Mouse (Mus musculus) kidney, adult 11 months (tissue): ENCODE data around the gene Cnmd.

ENCODE experiments used
- DNase-seq: peaks from one replicate; pipeline ENCODE4 v3.0.0; 2022

Cnmd gene

DNA sequence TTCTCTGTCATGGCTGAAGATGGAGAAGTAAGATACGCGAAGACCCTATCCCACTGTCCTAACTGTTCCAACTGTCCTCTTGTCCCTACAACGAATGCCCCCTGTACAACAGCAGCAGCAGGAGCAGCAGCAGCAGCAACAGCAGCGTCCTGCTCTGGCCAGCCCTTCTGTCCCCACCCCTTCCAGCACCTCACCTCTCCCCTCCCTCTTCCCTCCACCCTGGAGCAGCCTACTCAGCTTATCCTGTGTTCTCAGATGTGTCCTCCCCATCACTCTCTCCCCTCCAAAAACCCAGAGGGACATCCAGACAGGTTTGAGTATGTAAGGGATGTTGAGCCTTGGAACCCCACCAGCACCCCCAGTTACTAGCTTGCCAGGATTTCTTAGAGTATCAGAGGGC, at the start of gene Cnmd:
TSS of gene Cnmd (minus strand) at position 170 of the 400 bp plus-strand sequence.
- DNase-seq, result no peak

GRCm38 (mm10) chr14:79711301-79711700, 49.3 kb upstream of the Cnmd start:
- no peak for DNase-seq

DNA sequence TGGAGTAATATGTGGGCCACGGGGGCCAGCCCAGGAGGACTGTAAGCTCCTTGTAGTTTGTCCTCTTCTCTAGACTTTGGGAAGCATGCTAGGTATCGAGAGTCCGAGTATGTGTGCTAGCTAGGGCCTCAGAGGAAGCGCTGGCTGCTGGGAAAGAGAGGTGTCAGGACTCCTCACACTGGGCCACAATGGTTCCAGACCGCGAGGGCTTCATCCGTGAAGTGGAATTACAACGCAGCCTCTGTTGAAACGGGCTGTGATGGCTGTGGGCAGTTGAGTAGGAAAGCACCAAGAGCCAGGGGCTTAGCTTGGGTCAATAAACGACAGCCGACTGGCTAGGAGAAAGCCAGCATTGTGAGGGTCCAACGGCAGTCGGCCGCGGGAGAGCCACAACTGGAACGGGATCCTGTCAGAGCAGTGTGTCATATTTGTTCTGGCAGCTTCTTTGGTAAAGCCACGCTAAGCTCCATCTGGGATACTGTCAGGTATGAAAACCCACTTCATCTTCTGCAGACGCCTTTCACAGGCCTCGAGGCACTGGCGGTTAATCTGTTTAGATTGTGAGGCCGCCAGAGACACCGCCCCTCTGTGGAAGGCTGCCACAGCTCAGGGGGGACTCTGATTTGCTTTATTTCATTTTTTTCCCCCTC, 41.7 kb upstream of the Cnmd start:
- DNase-seq, result no peak

DNA sequence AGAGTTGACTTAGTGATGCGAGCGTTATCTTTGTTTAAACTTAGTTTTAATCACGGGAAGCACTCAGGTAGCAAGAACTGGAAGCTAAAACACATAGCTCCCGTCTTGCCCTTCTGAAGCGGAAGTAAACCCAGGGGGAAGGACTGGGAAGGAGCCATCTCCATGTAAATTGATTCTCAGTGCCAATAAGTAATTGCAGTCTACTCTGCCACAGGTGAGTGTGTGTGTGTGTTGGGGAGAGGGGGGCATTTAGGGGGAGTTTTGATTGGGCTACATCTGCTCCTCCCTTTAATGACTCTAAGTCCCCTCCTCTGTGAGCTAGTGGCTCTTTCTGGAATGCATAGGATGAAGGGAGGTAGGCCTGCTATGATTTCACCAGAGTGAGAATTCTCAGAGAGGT, 39.6 kb upstream of the Cnmd start:
- no peak for DNase-seq

DNA sequence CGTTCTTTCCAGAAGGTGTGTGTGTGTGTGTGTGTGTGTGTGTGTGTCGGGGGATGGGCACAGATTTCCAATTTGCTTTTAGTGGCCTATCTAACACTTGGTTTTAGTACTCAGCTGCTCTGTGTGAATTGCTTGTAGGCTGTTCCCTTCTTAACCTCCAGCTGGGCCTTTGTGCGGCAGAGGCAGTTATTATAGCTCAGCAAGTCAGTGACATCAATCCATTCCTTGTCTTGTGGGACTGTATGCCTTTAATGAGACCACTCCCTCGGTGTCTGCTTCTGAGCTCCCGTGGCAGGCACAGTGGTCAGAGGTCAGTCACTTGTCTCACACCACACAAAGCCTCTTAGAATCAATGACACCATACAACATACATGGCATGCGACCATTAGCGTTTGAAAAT, 39.1 kb upstream of the Cnmd start:
- no peak for DNase-seq

DNA sequence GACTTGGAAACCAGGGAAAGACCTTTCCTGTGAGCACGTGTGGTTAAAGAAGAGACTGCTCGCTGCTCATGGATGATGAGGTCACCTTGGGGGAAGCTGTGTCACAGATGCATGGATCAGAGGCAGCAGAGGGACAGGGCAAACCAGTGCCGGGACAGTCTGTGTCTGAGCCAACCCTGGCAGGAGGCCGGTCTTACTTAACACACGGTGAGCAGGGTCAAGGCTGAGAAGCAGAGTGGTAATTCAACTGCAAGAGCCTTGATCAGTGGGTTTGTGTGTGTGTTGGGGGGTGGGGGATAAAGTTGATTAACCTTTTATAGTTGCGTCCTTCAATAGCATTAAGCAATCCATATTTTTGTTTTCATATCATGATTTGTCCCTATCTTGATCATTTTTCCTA, 37.4 kb upstream of the Cnmd start:
- DNase-seq, result no peak

GRCm38 (mm10) chr14:79690068-79690844, 28.3 kb upstream of the Cnmd start:
- no peak for DNase-seq

GRCm38 (mm10) chr14:79680652-79681051, 18.7 kb upstream of the Cnmd start:
- DNase-seq, result no peak

- no peak for DNase-seq
Observed at GRCm38 (mm10) chr14:79677891-79678687, 16.1 kb upstream of the Cnmd start.

DNA sequence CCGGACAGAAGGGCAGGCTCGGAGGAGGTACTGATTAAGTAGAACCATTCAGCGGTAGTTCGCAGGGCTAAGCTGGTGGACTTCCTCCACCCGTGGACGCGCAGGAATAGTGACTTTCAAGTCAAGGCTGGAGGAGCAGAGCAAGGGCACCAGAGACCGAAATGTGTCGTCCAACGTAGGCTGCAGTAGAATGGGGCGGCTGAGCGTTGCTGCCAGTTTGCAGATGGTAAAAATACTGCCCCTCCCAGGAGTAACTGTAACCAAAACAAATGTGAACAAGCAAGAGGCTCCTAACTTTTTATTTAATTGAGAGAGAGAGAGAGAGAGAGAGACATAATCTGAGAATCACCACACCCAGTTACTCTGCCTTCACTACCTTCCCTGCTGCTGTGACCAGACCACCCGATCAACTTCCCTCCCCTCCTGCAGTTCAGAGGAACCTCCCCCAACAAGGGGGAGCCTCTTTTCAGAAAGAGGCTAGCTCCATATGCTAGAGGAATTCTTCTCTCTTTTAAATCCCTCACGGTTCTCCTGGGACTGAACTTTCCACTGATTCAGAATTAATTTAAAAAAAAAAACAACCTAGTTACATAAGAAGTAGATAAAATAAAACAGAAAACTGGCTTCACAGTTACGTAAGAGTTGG, 15.3 kb upstream of the Cnmd start:
- DNase-seq, result no peak

DNA sequence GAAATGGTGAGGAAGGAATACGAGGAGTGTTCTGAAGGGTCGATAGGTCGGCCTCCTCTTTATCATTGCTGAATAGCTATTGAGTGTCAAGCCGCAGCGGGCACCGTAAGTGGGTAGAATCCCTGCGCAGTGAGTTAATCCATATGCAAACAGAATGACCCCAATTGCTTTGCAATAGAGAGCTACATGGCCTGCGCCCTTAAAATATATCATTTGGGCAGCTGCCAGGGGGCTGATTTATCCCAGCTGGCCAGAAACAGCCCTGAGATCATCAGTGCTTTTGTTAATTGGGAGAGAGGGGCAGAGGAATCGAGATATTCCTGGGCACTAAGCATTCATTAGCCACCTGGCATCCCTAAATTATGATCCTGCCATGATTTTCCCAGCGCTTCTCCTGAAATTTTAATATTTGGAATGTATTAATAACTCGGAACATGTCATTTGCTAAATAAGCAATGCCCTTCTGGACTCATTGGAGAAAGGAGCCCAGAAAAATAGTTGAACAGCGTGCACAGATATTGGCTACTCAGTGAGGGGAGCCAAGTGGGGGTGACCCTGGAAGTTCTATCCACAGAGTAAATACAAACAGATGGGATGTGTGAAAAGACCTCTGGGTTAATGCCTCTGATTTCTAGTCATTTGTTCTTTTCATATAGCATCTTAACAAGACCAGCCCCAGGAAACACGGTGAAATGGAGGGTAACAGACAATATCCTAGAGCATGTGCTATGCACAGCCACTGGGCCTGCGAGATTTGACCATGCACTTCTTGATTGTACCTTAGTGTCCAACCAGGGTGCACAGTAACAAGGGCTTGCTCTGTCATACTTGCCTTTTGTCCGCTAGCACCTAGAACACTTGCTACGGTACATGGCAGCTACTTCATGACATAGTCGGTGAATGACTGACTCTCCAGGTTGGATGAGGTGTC, 11.4 kb upstream of the Cnmd start:
- no peak for DNase-seq

DNA sequence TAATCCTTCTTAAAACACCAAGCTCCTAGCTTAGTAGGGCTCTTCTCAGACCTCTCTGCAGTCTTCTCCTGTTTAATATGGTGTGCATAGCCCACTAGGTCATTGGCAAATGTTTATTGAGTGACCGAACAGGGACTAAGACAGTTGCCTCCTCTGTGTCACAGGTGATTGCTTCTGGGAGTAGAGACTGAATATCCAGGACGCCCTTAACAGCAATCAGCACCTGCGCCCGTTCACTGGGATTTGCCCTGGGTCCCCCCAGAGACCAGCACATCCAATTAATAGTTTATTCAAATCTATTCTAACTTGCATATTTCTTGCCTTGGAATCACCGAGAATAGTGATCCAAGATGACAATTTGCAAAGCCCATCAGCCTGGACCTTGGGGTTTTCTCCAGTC, 10.6 kb upstream of the Cnmd start:
- DNase-seq, result no peak

DNA sequence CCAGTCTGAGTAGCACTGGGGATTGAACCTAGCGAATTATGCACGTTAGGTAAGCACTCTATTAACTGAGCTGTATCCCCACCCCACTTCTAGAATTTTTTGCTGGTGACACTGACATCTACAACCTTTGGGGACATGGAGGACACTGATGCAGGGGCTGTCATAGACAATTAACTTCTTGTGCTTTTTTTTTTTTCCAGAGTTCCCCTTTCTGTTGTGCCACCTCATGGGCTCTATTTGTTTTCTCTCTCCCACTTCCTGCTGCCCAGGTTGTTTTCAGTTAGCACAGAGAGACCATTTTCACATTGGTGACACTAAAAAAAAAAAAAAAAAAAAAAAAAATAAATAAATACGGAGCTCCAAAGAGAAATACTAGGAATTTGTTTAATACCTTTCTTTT, 9.0 kb upstream of the Cnmd start:
- no peak for DNase-seq

DNA sequence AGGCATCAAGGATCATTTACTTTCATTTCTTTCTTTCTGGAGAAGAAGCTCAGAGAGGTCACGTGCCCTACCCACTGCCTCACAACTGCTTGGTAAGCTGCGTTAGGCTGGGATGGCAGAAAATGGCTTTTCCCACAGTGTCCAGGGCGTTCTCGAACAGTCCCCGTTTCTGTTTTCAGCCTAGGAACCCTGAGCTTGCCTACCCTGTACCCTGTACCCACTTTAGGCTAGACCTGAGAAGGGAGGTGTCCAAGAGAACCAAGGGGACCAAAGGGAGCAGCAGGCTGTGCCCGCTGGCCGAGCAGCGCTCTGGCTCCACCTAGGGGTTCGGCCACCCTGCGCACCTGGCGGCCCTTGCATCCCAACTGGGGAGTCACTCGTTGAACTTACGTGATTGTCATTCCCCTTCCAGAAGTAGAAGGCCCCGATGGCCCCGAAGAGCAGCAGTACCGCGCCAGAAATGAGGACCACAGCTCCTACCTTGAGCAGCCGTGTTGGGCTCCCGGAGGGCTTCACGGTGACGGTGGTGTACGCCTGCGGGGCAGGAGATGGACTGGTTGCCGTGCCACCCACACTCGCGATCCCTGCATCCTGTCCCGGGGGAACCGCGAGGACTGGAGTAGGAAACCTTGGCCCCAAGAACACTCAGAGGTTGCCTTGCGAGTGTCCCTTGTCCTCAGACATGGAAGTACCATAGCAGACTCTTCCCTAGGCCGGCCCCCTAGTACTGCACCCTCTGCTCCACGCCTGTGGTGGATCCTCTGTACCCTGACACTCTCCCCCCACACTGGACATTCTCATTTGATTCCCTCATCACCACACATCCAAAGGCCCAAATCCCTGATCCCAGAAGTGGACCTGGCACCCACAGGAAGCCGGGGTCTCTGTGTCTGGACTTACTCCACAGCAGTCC, 709 bp downstream of the Cnmd start:
- peak; percentile 56 for DNase-seq

DNA sequence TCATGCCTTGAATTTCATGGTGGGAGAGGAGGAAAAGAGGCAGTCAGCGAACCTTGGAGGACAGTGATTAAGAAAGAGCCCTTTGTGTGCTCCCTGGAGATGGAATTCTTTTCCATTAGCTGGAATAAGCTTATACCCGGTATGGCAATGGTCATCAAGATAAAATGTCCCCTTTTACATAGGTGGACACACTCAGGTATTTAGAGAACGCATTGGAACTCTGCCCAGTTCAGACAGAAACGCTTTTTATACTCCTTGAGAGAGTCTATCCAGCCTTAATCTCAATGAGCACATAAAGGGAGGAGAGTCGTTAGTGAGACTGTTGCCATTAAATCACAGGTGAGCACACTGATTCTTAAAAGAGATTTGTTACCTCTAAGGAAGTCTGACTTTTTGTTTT, 1.5 kb downstream of the Cnmd start:
- no peak for DNase-seq

DNA sequence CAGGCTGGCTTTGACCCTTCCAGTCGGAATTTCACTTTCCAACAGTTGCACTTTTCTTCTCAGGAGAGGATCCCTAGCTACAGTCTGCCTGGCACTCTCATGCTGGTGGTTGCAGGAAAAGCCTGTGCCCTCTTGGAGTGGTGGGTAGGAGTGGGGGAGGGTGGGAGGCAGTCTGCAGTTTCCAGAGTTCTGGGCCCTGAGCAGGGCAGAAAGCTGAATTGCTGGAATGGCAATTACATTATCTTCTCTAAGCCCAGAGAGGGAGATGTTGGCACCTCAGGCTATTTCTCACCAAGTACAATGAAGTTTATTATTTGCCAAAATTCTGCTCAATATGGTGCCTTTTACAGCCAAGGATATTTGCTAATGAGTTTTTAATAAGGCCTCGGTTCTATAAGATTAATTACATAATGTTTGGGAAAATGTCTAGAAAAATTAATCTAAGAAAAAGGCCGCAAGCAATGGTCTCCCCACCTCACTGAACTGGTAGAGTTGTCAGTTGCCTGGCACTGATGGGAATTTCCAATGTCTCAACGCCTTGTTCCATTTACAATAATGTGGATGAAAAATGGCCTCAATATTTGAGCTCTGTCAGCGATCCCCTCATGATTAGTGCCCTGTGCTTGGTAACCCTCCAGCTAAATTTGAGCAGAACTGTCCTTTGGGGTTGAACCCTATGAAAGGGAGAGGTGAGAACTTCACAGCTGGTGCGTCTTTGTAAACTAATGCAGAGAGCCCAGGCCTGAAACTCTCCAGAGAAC, 3.0 kb downstream of the Cnmd start:
- no peak for DNase-seq

DNA sequence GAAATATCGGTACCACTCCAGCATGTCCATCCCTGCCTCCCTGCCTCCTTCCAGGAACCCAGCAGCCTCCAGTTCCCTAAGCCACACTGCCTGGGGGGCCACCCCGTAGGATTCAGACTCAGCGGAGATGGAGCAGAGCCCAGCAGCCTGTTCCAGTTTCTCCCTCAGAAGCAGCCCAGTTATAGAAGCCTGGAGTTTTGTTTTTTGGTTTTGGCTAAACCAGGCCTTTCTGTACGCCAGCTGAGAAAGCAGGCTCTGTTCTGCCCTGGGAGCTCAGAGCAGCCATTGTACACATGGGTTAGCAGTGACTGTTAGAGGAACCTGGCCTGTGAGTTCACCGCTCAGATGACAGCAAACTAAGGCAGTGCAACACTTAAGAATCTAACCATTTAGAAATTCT, 3.7 kb downstream of the Cnmd start:
- no peak for DNase-seq

DNA sequence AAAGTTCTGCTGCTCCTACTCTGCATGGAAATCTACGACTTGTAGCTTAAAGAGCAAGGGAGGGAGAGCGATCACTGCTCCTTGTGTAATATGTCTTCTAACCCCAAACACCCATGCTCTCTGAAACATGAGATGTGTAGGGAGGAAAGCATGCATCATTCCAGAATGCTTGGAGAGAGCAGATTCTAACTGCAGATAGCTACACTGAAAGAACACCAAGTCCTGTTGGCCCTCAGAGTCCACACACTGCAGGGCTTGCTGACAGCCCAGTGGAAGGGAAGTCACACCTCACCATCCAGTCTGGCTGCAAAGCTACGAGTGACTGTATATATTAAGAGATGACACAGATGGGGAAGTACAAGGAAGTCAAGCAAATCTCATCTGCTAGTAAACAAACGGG, 9.3 kb downstream of the Cnmd start:
- no peak for DNase-seq

- DNase-seq, result no peak
Observed at GRCm38 (mm10) chr14:79649680-79650079, 12.3 kb downstream of the Cnmd start.

DNA sequence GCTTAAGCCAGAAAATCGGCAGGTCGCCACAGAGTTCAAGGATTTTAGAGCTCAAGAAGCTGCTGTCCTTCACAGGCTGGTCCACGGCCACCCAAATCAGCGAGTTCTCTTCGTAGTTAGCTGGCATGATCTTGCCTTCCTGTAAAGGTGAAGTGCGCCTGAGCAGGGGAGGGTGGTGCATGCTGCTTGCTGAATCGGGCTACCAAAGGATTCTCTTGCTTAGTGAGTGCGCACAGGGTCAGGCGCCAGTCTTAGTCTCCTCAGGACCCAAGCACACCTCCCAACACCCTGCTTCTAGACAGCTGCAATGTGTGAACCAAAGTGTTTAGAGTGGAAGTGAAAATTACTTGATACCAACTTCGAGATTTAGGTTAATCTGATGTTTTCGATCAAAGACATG, 16.6 kb downstream of the Cnmd start:
- no peak for DNase-seq
